Mouse (Mus musculus): ENCODE measurements around the gene Lmf1.

GRCm38 (mm10) chr17:25648678-25649216 lies 69.9 kb downstream of the Lmf1 start:
- TF ChIP-seq CTCF (IDR thresholded peaks at IDR 0.05; ENCODE audit: low read depth, low read length), result no peak
- TF ChIP-seq POLR2A (IDR thresholded peaks at IDR 0.05; ENCODE audit: insufficient read depth, low read length), result no peak
- no peak for TF ChIP-seq EP300 (IDR thresholded peaks at IDR 0.05; ENCODE audit: insufficient read depth, low read depth, low read length)

Data from ES-Bruce4 (cell line).